Mouse (Mus musculus) C2C12 (cell line): ENCODE results near the gene Zmym4.

Source experiments
- CEBPB ChIP-seq: IDR thresholded peaks from one replicate; pipeline ENCODE4 v1.6.1; 2011; ENCODE audit warnings: low read depth, mild to moderate bottlenecking, control low read depth, moderate library complexity
- CTCF ChIP-seq: IDR thresholded peaks from one replicate; pipeline ENCODE4 v1.5.1; 2011; ENCODE audit not compliant: control insufficient read depth, insufficient read depth, insufficient read length
- MAX ChIP-seq: IDR thresholded peaks from one replicate; pipeline ENCODE4 v1.6.1; 2011; ENCODE audit warnings: mild to moderate bottlenecking, control low read depth
- MYOD1 ChIP-seq: IDR thresholded peaks from one replicate; pipeline ENCODE4 v1.6.1; 2011; ENCODE audit warnings: low read depth; ENCODE audit not compliant: control insufficient read depth, insufficient read length
- USF1 ChIP-seq: IDR thresholded peaks from one replicate; pipeline ENCODE4 v1.6.1; 2011; ENCODE audit warnings: low read depth, mild to moderate bottlenecking, control low read depth, moderate library complexity

- TF ChIP-seq CEBPB (no peak), MAX (no peak), MYOD1 (no peak), USF1 (no peak), CTCF (no peak)
Observed at GRCm38 (mm10) chr4:126879560-126880275, 88.2 kb downstream of the Zmym4 start.
